Mouse (Mus musculus) embryonic facial prominence, embryonic 13.5 days (tissue): ENCODE measurements around the gene Gm1123. TPM values are rescaled to one million over a fixed set of nuclear protein-coding genes. Genes with fewer than 3 reads are reported as not detected.

Experiments
- ATAC-seq: fragments of 200-750 bp; cut with Nextera tagmentation; 2 replicates; pipeline ENCODE4 v1.8.0; 2017; ENCODE audit warnings: low read depth; ENCODE audit not compliant: insufficient number of reproducible peaks, insufficient read depth, low FRiP score, low TSS enrichment
- H3K27ac ChIP-seq: fragments of 300-500 bp; sonication (generic); 2 replicates; pipeline ENCODE4 v1.5.1; 2015; ENCODE audit warnings: moderate library complexity, mild to moderate bottlenecking, inconsistent platforms
- H3K27me3 ChIP-seq: fragments of 300-500 bp; sonication (generic); 2 replicates; pipeline ENCODE4 v1.6.1; 2015; ENCODE audit warnings: mild to moderate bottlenecking, inconsistent platforms
- H3K36me3 ChIP-seq: fragments of 300-500 bp; sonication (generic); 2 replicates; pipeline ENCODE4 v1.6.1; 2015; ENCODE audit warnings: mild to moderate bottlenecking, inconsistent platforms
- H3K4me1 ChIP-seq: fragments of 300-500 bp; sonication (generic); 2 replicates; pipeline ENCODE4 v1.6.1; 2015; ENCODE audit warnings: inconsistent platforms
- H3K4me2 ChIP-seq: fragments of 300-500 bp; sonication (generic); 2 replicates; pipeline ENCODE4 v1.6.1; 2015; ENCODE audit warnings: moderate library complexity, mild to moderate bottlenecking, inconsistent platforms
- H3K4me3 ChIP-seq: fragments of 300-500 bp; sonication (generic); 2 replicates; pipeline ENCODE4 v1.5.1; 2015; ENCODE audit warnings: mild to moderate bottlenecking, inconsistent platforms
- H3K9ac ChIP-seq: fragments of 300-500 bp; sonication (generic); 2 replicates; pipeline ENCODE4 v1.6.1; 2015; ENCODE audit warnings: mild to moderate bottlenecking, inconsistent platforms
- H3K9me3 ChIP-seq: fragments of 300-500 bp; sonication (generic); 2 replicates; pipeline ENCODE4 v1.6.1; 2016; ENCODE audit warnings: inconsistent platforms
- WGBS: fragments of 180-500 bp; shearing (Covaris S2); methylation state at CpG from one replicate; pipeline ENCODE4 v1.1.7; 2015; ENCODE audit warnings: mixed read lengths; 5-methylcytosine and 5-hydroxymethylcytosine counted together
- polyA plus RNA-seq: library from polyadenylated mRNA; unstranded; fragments of >200 nt; fragmentation: Nextera tagmentation; extraction: Ambion mirVana; gene quantifications from 2 replicates; pipeline ENCODE4 v1.2.1, GENCODE M21; 2015

Gene Gm1123
- polyA plus RNA-seq, 1 experiment from 2014 or later = not detected

- H3K27me3 ChIP-seq = no peaks in the 10 kb centered on the region
- H3K36me3 ChIP-seq = peaks cover 7% of the 10 kb centered on the region; the same call in 1 of the 2 replicates
- H3K4me1 ChIP-seq = 0 out of 2 replicates have a peak, but pooled peaks cover 2% of the 10 kb centered on the region
- ATAC-seq = no peak
- no peaks in the 10 kb centered on the region for H3K9me3 ChIP-seq
- H3K9ac ChIP-seq = no peak overlapping the region
- WGBS = 84% methylated on average over 8 of the region's 8 CpGs
- H3K4me3 ChIP-seq = no peak overlapping the region
- no peak overlapping the region for H3K4me2 ChIP-seq
- H3K27ac ChIP-seq = no peak overlapping the region
These were observed 9.2 kb upstream of the Gm1123 start for GRCm38 (mm10) chr9:99044761-99045160.

- peaks cover 9% of the 10 kb centered on the region for H3K36me3 ChIP-seq
- H3K4me1 ChIP-seq = no peaks in the 10 kb centered on the region
- 89% methylated on average over 4 of the region's 4 CpGs for WGBS
- H3K9me3 ChIP-seq = no peaks in the 10 kb centered on the region
- H3K27ac ChIP-seq = no peak overlapping the region
- ATAC-seq = no peak
- no peak overlapping the region for H3K9ac ChIP-seq
- H3K4me2 ChIP-seq = no peak overlapping the region
- H3K4me3 ChIP-seq = no peak overlapping the region
- no peaks in the 10 kb centered on the region for H3K27me3 ChIP-seq
These were observed 7.1 kb upstream of the Gm1123 start for GRCm38 (mm10) chr9:99042641-99043040.

- H3K4me2 ChIP-seq = no peak overlapping the region
- no peaks in the 10 kb centered on the region for H3K4me1 ChIP-seq
- no peaks in the 10 kb centered on the region for H3K27me3 ChIP-seq
- H3K4me3 ChIP-seq = no peak overlapping the region
- H3K27ac ChIP-seq = no peak overlapping the region
- 78% methylated on average over 9 of the region's 9 CpGs for WGBS
- ATAC-seq = no peak
- H3K9ac ChIP-seq = no peak overlapping the region
- peaks cover 9% of the 10 kb centered on the region for H3K36me3 ChIP-seq
- no peaks in the 10 kb centered on the region for H3K9me3 ChIP-seq
These were observed 6.5 kb upstream of the Gm1123 start for GRCm38 (mm10) chr9:99041994-99042393.

- no peaks in the 10 kb centered on the region for H3K9me3 ChIP-seq
- no peak overlapping the region for H3K4me2 ChIP-seq
- H3K4me1 ChIP-seq = no peaks in the 10 kb centered on the region
- WGBS = 80% methylated on average over 8 of the region's 8 CpGs
- H3K36me3 ChIP-seq = no peaks in the 10 kb centered on the region
- H3K9ac ChIP-seq = no peak overlapping the region
- H3K27ac ChIP-seq = no peak overlapping the region
- ATAC-seq = no peak
- H3K27me3 ChIP-seq = no peaks in the 10 kb centered on the region
- no peak overlapping the region for H3K4me3 ChIP-seq
These were observed 1.4 kb downstream of the Gm1123 start for GRCm38 (mm10) chr9:99034111-99034510.

GRCm38 (mm10) chr9:99032031-99032430 is 3.5 kb downstream of the Gm1123 start:
- Histone ChIP-seq H3K27ac (no peak overlapping the region), H3K4me1 (no peaks in the 10 kb centered on the region), H3K9ac (no peak overlapping the region), H3K27me3 (no peaks in the 10 kb centered on the region), H3K9me3 (no peaks in the 10 kb centered on the region), H3K4me2 (no peak overlapping the region), H3K36me3 (no peaks in the 10 kb centered on the region), H3K4me3 (no peak overlapping the region)
- 75% methylated on average over 8 of the region's 8 CpGs for WGBS
- ATAC-seq = no peak

- H3K4me3 ChIP-seq = no peak overlapping the region
- H3K9me3 ChIP-seq = no peaks in the 10 kb centered on the region
- 79% methylated on average over 4 of the region's 4 CpGs for WGBS
- no peak for ATAC-seq
- H3K36me3 ChIP-seq = no peaks in the 10 kb centered on the region
- H3K4me1 ChIP-seq = no peaks in the 10 kb centered on the region
- no peak overlapping the region for H3K27ac ChIP-seq
- H3K27me3 ChIP-seq = no peaks in the 10 kb centered on the region
- H3K9ac ChIP-seq = no peak overlapping the region
- H3K4me2 ChIP-seq = no peak overlapping the region
These were observed 13.8 kb downstream of the Gm1123 start for GRCm38 (mm10) chr9:99021751-99022150.

GRCm38 (mm10) chr9:99021166-99021565 is 14.3 kb downstream of the Gm1123 start:
- H3K9me3 ChIP-seq = no peaks in the 10 kb centered on the region
- H3K36me3 ChIP-seq = no peaks in the 10 kb centered on the region
- no peak overlapping the region for H3K9ac ChIP-seq
- no peak overlapping the region for H3K4me2 ChIP-seq
- no peak overlapping the region for H3K4me3 ChIP-seq
- 39% methylated on average over 5 of the region's 5 CpGs for WGBS
- H3K27me3 ChIP-seq = no peaks in the 10 kb centered on the region
- H3K4me1 ChIP-seq = no peaks in the 10 kb centered on the region
- H3K27ac ChIP-seq = no peak overlapping the region
- no peak for ATAC-seq

GRCm38 (mm10) chr9:99017679-99018078 is 17.8 kb downstream of the Gm1123 start:
- no peak overlapping the region for H3K27ac ChIP-seq

GRCm38 (mm10) chr9:99016759-99017158 is 18.8 kb downstream of the Gm1123 start:
- WGBS = 68% methylated on average over 3 of the region's 3 CpGs
- no peaks in the 10 kb centered on the region for H3K36me3 ChIP-seq
- peaks cover 4% of the 10 kb centered on the region; the same call in 1 of the 2 replicates for H3K4me1 ChIP-seq
- H3K9me3 ChIP-seq = no peaks in the 10 kb centered on the region
- H3K27me3 ChIP-seq = no peaks in the 10 kb centered on the region
- H3K4me3 ChIP-seq = no peak overlapping the region
- H3K4me2 ChIP-seq = no peak overlapping the region
- H3K9ac ChIP-seq = no peak overlapping the region
- H3K27ac ChIP-seq = no peak overlapping the region
- ATAC-seq = no peak

More at GRCm38 (mm10) chr9:99017679-99018078, 17.8 kb downstream of the Gm1123 start:
- Histone ChIP-seq H3K36me3 (no peaks in the 10 kb centered on the region), H3K4me1 (no peaks in the 10 kb centered on the region), H3K4me2 (no peak overlapping the region), H3K9me3 (no peaks in the 10 kb centered on the region), H3K9ac (no peak overlapping the region), H3K27me3 (no peaks in the 10 kb centered on the region), H3K4me3 (no peak overlapping the region)
- 84% methylated on average over 6 of the region's 6 CpGs for WGBS
- ATAC-seq = no peak

- Histone ChIP-seq H3K9me3 (no peaks in the 10 kb centered on the region), H3K4me2 (no peak overlapping the region), H3K4me3 (no peak overlapping the region), H3K36me3 (no peaks in the 10 kb centered on the region), H3K9ac (no peak overlapping the region), H3K27ac (no peak overlapping the region), H3K4me1 (peaks cover 4% of the 10 kb centered on the region; the same call in 1 of the 2 replicates), H3K27me3 (no peaks in the 10 kb centered on the region)
- no peak for ATAC-seq
- 66% methylated on average over 3 of the region's 3 CpGs for WGBS
These were observed 19.2 kb downstream of the Gm1123 start for GRCm38 (mm10) chr9:99016301-99016700.

GRCm38 (mm10) chr9:99009898-99010199 is 25.7 kb downstream of the Gm1123 start:
- WGBS = 88% methylated on average over 3 of the region's 3 CpGs
- no peak for ATAC-seq

GRCm38 (mm10) chr9:99009069-99009897 is 26.2 kb downstream of the Gm1123 start:
- no peak overlapping the region for H3K4me3 ChIP-seq
- H3K9me3 ChIP-seq = no peaks in the 10 kb centered on the region
- 66% methylated on average over 12 of the region's 12 CpGs for WGBS
- no peak overlapping the region for H3K4me2 ChIP-seq
- no peaks in the 10 kb centered on the region for H3K27me3 ChIP-seq
- H3K27ac ChIP-seq = no peak overlapping the region
- no peak for ATAC-seq
- peaks cover 4% of the 10 kb centered on the region; the same call in 1 of the 2 replicates for H3K4me1 ChIP-seq
- no peak overlapping the region for H3K9ac ChIP-seq
- 0 out of 2 replicates have a peak, but pooled peaks cover 3% of the 10 kb centered on the region for H3K36me3 ChIP-seq

More at GRCm38 (mm10) chr9:99009898-99010199, 25.7 kb downstream of the Gm1123 start:
- peaks cover 4% of the 10 kb centered on the region; the same call in 1 of the 2 replicates for H3K4me1 ChIP-seq
- no peaks in the 10 kb centered on the region for H3K27me3 ChIP-seq
- 0 out of 2 replicates have a peak, but pooled peaks cover 3% of the 10 kb centered on the region for H3K36me3 ChIP-seq
- H3K4me2 ChIP-seq = no peak overlapping the region
- H3K9me3 ChIP-seq = no peaks in the 10 kb centered on the region
- H3K4me3 ChIP-seq = no peak overlapping the region
- no peak overlapping the region for H3K27ac ChIP-seq
- H3K9ac ChIP-seq = no peak overlapping the region
